Mouse (Mus musculus) urinary bladder, postnatal 36 days (tissue): ENCODE measurements at regions not wholly inside any gene's neighbourhood (a gene's known extent, or its start where the extent isn't known, plus 50 kb on each side); places are given as distances from the start of the nearest gene placed in this dataset.
A peak's percentile ranks its signal among the peaks of the same experiment; 100 is the strongest.

ENCODE experiments used
- DNase-seq, 2 experiments: peaks; one replicate each; pipeline ENCODE4 v3.0.0; 2022; ENCODE audit warnings: low spot score in 2 of 2, mixed read lengths in 1 of 2

DNA sequence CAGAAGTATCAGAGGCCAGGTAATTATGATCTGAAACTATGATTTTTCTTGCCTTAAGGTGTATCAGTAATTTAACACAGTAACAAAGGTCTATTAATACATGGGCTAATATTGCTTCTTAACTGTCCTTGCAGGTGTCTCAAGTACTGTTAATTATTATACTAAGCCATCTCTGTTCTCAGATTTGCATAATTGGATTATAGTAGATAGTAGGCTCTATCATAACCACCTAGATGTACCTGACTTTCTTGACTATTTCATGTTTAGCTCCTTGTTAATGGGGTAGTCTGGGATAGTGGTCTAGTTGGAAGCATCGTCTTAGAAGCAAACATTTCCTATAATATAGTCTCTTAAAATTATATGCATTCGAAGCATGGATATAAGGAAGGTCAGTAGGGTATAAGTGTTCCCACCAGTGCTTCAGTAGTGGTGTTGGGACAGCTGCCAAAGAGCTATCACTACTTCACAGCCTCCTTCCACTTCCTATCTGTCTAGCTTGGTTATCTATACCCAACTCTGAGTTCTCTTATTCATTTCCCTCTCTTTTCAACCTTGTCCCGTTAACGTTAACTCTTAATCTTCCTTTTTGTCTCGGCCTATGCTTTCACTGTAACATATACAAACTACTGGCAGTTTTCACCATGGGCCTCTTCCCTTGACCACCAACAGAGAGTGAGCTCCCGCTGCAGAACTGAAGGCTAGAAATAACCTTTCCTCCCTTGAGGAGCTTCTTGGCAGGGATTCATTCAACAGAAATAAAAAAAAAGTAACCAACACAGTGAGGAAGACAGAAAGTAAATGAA, 630.9 kb upstream of the Lcorl start:
- DNase-seq: no peak

DNA sequence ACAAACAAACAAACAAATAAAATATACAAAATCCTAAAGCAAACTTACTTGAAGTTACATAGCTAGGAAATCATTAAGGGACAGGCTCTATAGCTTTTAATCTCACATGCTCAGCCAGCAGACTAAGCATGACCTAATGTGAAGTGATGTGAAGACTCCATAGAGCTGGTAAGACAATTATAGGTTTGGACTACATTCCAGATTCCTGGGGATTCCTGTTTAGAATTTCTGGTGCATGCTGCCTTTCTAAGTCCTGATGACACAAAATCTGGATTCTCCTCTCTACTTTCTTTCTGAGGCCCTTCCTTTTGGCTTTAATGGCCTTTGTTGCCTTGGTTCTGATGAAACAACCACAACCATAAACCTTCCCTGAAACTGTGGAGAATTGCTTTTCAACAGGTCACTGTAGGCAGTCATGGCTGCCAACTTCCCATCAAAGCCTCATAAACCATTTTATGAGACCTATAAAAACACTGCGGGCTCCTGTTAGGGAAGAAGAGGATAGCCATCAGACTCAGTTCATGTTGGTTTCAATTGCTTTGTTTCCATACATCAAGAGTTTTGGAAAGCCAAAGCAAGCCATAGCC, 629.4 kb upstream of the Lcorl start:
- no peak for DNase-seq

DNA sequence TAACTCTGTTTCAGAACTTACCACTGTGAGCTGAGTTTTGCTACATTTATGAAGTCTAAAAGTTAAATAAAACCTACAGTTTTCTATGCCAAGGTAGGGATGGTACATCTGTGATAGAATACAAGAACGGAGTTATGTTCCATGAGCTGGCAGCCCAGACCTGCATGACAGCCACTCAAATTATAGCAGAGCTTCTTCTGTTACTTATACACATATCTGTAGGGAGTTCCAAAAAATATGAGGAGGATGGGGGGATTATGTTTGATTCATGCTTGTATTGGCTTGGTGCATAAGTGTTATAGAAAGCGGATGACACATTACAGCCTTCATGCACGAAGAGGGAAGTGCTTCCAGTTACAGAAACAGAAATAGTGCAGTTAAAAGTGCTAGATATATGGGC, 598.9 kb upstream of the Lcorl start:
- no peak for DNase-seq

DNA sequence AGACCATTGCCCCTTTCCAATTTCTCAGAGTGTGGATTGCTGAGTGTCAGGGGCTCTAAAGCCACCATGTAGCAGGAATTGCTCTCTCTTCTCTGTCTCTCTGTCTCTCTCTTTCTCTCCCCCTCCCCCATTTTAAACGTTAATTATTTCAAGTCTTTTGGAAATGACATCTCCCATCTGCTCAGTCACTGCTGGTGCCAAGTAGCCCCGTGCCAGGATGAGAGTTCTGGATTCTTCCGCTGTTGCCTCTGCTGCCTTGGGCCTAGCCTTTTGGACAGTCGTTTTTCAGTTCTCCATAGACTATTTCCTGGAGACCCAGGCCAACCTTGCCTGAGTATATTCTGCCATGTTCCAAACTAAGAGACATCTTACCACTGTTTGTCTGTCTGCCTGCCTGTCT, 590.9 kb upstream of the Lcorl start:
- no peak for DNase-seq

DNA sequence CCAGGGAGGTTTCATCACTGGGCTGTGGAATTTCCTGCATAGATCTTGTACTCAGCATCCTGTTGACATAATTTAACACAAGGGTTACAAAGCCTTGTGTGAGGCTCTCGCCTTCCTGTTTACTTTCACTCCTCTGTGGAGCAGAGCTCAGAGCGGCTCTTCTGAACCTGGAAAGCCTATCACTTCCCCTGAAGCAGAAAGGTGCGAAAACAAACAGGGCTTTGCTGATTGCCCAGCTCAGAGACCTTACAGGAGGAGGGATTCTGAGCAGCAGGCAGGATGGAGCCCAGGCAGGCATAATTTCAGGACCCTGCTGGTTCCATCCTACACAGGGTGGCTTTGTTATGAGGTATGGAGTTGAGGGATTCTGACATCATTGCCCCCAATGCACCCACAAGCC, 588.4 kb upstream of the Lcorl start:
- no peak for DNase-seq

DNA sequence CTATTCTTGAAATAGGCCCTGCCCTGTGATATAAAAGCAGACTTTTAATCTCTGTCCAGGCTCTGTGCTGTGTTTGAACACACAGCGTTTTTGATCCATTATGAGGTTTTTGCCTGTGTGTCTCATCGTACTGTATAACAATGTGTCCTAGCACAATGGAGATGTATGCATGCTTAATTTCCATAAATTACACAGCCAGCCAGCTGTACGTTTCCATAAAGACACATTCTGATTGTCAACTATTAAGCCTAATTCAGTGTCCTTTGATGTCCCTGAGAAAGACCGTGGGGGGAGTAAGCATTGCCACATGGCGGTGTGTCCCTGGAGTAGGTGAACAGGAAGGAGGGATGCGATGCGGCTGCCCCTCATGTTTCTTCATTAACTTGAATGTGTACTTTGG, 587.7 kb upstream of the Lcorl start:
- DNase-seq: no peak

DNA sequence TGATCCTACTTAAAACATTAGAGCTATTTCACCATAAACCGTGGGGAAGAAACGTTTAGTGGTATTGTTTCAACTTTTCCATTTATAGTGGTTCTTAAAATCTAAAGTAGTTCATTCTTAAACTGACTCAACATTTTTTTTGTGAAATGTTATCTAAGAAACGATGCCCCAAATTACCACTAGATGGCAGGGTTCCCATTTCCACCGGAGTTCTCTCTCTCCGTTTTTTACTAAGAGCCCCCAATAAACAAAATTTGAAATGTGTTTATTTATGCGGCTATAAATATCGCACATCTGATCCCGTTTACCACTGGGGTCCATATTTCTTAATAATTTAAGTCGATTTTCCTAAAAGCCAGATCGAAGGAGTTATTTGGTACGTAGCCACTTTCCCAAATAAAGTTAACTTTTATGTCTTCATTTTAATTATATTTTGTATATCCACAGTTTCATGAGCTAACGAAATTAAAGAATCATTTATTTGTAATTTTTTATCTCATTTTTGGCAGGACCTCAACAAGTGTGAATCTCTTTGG, 586.5 kb upstream of the Lcorl start:
- no peak for DNase-seq

DNA sequence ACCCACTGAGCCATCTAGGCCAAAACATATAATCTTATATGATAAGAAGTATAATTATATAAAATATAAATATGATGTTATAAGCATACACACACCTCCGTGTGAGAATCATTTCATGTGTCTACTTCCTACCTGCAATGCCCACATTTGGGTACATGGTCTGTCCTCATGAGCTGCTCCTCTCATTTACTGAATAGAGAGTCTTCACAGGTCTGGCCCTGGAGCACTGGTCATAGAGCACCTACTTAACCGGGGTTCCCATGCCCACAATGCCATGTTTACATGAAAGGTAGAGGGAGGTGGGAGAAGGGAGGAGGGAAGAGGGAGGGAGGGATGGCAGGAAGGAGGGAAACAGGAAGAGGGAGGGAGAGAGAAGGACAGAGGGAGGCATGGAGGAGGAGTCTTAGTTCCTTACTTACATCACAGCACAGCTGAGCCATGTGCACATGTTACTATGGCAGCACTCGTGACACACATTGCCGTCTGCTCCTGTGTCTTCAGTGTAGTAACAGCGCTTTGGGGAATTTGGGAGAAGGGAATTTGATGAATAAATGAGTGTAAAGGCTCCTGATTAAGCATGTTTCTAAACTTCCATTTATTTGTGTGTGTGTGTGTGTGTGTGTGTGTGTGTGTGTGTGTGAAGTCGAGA, 585.3 kb upstream of the Lcorl start:
- DNase-seq: no peak

DNA sequence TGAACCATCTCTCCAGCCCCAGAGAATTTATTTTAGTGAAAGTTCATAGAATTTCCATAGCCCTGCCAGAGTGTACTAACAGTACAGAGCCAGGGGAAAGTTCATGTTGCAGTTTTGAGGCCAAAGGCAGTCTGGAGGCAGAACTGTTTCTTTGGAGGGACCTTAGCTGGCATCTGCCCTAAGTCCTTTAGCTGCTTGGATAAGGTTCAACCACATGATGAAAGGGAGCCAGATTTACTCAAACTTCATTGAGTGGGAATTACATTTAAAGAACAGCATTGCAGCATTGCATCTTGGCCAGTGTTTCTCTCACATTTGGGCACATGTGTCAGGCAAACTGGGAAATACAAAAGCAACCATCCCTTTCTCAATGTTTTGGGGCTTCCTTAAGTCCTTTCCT, 584.3 kb upstream of the Lcorl start:
- peak in 1 of 2 experiments; percentile 14 for DNase-seq

DNA sequence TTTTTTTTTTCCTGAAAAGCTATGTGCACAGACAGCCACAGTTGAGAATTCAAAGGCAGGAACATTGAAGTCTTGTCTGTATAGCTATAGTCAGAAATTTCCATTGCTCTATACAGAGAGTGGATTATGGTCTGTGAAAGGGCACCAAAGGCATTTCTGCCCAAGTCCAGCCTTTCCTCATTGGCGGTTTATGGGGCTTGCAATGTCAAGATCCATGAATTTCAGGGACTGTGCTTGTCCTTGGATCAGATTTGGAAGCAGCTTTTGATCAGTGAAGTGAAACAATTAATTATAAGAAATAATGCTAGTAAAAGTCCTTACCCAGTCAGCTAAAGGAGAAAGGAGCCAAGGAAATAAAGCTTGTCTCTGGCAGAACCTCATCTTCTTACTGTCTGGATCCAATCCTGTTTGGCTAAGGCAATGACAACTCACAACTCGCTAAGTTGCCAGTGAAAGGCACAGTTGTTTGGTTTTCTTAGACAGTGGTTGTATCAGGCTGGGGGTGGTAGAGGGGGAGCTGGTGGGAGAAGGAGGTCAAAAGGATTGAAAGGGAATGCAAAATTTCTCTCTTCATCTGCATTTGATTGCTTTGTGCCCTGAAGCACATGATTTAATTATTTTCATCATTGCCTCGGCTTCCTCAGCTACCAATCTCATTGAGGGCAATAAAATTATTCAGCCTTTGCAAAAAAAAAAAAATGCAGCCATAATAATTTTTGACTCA, 574.4 kb upstream of the Lcorl start:
- DNase-seq: no peak

DNA sequence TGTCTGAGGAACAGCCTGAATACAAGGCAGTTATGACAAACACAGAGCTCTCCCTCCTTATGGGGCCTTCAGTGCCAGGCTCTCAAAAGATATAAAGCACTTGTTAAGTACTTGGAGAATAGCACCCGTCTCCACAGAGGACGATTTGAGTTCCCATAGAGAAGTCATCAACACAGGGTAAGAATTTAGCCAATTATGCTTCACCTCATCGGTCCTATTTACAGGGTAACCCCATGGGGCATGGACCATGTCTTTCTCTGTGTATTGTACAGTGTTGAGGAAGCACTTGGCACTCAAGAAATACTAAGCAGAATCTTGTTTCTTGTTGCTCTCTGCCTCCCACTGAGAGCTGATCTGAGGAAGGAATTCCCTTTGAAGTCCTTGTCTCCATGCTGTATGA, 565.3 kb upstream of the Lcorl start:
- DNase-seq: no peak

DNA sequence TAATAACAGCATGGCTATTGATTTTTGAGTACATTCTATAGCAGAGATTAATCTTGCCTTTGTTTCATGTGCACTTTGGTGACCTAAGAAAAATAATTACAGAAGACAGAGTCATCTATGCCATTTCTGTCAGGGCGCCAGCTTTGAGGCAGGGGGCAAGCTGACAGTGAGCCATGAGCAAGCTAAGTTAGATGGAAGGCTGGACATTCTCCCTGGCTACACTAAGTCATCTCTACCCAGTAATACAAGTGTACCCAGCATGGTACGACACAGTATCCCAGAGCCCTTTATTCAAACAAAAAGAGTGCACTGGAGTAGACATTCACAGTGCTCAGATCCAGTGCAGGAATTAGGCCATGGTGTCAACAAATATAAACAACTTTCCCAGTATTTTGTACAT, 549.6 kb upstream of the Lcorl start:
- DNase-seq: no peak

DNA sequence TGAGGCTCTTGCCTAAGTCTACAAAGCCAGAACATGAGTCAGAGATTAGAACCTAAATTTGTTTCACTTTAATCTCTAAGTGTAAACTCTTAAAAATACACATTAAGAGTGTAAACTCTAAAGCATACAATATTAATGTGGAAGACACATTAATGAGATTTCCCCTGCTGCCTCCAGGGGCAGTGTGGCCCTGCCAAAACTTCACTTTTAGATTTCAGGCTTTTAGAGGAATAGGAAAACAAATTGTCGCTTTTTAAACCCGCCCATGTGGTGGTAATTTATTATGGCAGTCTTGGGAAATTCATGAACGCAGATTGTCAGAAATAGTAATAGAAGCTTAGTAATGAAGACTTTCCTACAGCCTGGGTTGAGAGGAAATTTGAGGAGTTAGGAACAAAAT, 549.0 kb upstream of the Lcorl start:
- peak in 1 of 2 experiments; percentile 1 for DNase-seq

DNA sequence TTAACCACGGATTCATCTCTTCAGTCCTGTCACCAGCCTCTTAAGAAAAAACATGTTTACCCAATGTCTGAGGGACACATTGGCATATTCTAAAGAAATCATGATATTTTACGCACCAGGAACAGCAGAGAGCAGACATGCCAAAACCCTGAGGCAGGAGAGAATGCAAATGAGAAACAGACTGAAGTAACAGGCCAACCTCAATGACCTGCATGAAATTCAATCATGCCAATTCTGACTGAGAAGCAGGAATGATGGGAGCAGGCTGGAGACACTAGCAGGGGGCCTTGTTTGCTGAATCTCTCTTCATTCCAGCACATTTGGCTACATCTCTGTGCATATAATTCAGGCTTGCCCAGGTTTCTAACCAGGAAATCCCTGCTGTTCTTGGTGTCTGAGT, 529.2 kb upstream of the Lcorl start:
- DNase-seq: no peak

DNA sequence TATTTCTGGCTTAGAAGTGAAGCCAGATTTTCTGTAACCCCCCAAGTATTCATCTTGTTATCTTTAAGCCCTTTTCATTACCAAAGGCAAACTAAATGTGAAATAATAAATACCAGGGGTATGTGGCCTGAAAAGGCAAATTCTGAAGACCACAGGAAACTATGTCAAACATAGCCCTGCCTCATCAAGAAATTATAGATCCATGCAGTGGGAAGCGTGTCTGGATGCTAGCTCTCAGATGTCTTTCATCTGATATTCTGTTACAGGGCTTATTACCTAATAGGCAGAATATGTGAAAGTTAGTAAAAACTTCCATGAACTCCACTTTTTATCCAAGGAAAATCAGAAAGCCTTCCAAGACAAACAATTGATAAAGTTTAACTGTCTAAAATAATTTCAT, 509.9 kb upstream of the Lcorl start:
- DNase-seq: no peak

DNA sequence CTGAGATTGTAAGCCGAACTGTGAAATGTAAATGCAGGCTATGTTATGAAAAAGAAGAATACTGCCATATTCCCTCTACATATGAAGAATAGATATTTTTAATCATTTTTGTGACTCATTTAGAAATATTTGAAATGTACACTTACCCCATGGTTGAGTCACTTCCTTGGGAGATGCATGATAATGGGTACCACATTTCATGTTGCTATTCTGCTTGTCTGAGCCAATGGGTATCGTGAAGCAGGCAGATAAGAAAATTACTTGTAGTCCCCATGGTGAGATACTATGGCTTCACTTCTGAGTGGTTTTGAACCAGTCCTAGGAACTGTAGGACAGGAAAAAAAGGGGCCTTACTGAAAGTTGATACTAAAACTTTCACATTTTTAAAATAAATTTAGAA, 506.2 kb upstream of the Lcorl start:
- no peak for DNase-seq

DNA sequence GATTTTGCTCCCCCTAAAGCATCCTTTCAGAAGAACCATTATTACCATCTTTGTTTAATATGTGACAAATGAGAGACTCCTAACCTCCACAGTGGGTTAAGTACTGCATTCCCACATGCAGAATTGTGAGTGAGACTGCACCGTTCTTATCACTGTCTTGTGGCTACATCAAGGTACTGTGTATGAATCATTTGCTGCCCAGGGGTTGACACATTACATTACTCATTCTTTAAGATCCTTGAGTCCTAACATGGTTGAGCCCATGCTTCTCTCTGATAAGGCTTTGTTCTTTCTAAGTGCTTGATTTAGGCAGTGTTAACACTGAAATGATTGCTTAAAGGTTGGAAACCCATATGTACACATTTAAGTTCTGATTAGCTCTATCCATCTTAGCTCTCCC, 504.2 kb upstream of the Lcorl start:
- no peak for DNase-seq

DNA sequence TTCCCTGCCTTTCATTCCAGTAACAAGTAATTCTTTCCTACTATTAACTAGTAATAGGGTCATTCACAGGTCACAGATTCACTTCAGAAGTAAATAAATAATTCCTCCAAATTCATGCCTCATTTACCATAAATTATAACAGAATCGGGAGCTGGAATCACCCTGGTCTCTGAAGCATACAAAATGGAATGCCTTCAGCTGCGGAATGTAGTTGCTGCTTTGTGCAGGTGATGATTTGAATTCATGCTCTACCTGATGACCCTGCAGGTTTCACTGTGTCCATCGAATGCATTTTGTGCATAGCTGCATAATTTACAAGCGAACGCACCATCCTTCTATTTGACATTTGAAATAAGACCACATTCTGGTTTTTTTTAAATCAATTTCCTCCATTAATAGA, 491.0 kb upstream of the Lcorl start:
- no peak for DNase-seq

DNA sequence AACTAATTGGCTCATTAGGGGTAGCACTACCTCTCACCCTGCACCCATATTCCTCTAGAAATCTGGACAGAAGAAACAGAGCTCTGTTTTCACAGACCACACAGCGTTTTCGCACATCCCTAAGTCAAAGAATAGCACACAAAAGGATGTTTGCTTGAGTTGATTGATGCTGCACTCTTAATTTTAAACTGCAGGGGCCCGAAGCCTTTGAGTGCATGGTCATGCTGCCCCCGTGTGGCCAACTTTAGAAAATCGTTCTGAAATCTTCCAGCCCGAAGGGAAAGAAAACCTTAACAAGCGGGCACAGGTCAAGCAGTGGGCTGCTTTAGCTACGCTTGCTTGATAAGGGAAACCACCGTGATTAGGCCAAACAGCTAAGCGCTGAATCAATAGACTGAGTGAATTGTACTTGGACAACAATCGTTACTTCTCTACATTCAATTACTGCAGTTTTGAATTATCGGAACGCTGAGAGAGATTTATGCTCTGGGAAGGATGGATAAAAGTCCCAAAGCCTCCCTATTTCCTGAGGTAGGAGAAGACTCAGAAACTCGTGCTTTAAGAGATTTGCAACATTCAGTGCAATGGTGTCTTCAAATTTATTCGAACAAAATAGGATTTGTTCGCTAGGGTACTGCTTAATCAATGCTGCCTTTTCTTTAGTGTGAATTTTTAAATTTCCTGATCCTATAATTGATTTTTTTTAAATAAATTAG, 490.1 kb upstream of the Lcorl start:
- peak; percentile 33 to 71 for DNase-seq

DNA sequence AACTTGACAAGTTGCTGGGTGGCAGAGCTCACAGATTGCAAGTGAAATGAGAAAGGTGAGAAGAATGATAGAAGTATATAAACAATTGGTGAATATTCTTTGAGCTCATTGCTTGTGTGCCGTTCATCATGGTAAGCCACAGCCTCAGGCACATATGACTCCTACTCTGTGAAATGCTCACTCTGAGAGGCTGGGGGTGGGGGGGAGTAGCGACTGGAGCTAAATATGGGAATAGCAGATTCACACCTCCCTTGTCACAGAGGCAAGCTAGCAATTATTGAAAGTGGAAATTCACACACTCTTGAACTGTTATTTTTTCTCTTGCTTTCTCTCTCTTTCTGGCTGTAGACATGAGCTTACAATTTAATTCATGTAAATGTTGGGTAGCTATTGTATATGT, 481.0 kb upstream of the Lcorl start:
- DNase-seq: no peak

DNA sequence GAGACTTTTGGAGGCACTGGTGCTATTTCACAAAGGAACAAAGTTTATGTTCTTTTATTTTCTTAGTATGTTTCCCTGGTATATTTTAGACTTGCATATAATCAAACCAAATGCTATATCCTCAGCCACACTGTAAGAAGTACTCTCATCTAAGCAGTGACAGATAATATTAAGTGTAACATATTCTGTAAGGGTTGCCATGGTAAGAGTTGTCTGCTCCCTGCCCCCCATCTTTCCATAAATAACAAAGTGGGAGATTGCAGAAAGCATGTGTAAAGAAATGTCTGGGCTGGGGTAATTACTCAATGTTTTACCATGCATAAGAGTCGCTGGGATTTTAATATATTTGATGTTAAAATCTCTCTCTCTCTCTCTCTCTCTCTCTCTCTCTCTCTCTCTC, 473.5 kb upstream of the Lcorl start:
- DNase-seq: no peak
